Mouse (Mus musculus) hematopoietic stem cell, adult 5-6 weeks (primary cell): ENCODE data around the gene Gltpd2. TPM values are rescaled to one million over a fixed set of nuclear protein-coding genes. Genes with fewer than 3 reads are reported as not detected.

ENCODE experiments used
- ATAC-seq, 2 experiments: fragments of 125-278 bp in 1 of 2; replicated peaks in 1 of 2; 2 replicates each; pipeline ENCODE4 v1.8.0; 2016 to 2017; ENCODE audit warnings: inconsistent platforms in 2 of 2, mild to moderate bottlenecking in 2 of 2, moderate number of reproducible peaks in 2 of 2, low read depth in 1 of 2, moderate TSS enrichment in 1 of 2; ENCODE audit not compliant: low FRiP score in 2 of 2, poor library complexity in 2 of 2, severe bottlenecking in 2 of 2, insufficient read depth in 1 of 2, low TSS enrichment in 1 of 2
- total RNA-seq: library from RNA; stranded (forward); fragments of 172-1452, 232-1000 nt; gene quantifications from 2 replicates; pipeline ENCODE4 v1.2.3, GENCODE M21; 2017

Gene Gltpd2
- total RNA-seq, 1 experiment from 2014 or later: not detected

GRCm38 (mm10) chr11:70544496-70544895 lies 25.5 kb downstream of the Gltpd2 start:
- ATAC-seq: no peak

DNA sequence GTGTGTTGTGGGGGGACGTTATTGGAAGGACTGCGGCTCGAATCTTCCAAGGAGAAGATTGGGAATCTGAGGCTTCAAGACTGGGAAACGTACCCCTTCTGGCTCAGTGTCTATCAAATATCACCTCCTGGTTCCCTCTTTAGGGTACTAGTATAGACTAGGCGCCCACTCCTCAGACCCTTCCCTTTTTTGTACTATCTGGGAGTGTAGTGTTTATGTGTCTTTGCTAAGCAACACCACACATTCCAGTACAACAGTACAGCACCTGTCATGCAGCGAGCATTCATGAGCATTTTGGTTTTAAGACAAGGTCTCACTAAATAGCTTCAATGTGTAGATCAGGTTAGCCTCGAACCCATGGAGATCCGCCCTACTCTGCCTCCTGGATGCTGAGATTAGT lies 32.5 kb downstream of the Gltpd2 start:
- ATAC-seq: no peak

DNA sequence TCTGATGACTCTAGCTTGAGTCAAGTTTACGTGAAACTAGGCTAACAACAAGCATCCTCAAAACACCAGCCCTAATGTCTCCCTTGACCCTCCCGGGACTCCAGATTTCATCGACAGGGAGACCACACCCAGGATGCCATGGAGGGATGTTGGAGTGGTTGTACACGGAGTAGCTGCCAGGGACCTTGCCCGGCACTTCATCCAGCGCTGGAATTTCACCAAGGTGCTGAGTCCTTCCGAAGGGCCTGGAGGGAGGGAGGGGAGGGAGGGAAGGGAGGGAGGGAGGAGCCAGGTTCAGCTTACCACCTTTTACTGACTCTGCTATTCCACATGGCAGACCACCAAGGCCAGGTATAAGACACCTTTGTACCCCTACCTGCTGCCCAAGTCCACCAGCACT lies 34.9 kb downstream of the Gltpd2 start:
- ATAC-seq: no peak

GRCm38 (mm10) chr11:70557545-70557944 lies 38.5 kb downstream of the Gltpd2 start:
- no peak for ATAC-seq

DNA sequence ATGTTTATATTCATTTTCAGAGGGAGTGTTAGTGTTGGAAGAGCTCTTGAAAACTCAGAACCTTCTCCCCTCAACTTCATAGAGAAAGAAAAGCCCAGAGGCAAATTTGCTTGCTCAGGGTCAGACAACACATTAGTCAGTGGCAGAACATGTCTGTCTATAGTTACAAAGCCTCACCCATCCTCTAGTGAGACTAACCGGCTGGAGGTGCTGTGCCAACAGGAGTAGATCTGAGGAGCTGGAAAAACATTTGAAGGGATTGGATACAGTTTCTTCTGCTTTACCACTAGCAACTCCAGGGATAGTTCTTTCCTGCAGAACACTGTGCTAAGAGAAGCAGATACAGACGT lies 42.9 kb downstream of the Gltpd2 start:
- ATAC-seq: no peak

DNA sequence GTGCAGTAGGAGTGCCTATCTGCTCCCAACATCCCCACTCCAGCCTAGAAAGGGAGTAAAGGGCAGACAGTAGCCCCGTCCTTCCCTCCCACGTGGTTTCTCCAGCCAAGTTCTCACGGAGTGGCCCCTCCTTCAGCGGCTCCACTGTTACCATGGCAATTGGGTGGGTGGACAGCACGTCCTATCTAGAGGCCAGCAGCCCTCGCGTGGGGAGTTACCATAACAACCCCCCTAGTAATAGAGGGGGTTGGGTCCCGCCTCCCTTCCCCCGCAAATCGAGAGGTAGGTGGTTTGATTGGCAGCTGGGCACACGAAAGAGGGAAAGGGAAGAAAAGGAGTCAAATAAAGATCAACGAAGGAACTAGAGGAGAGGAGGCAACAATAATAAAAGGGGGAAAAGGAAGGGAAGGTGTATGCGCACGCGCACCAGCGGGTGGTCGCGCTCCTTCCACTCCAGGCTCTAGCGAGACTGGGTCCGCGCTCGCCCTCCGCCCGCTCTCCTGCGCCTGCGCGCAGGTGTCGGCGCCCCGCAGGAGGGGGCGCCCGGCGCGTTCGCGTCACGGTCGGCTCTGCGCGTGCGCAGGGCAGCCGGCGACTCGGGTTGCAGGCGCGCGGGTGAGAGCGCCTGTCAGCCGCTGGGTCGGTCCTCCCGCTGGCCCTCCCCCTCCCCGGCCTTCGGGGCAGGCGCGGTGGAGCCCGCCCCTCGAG lies 43.4 kb downstream of the Gltpd2 start, which contains the start of gene Mink1:
Mink1 (plus strand) TSS at position 595 of the 708 bp plus-strand sequence.
- ATAC-seq: peak; percentile 42 to 55

DNA sequence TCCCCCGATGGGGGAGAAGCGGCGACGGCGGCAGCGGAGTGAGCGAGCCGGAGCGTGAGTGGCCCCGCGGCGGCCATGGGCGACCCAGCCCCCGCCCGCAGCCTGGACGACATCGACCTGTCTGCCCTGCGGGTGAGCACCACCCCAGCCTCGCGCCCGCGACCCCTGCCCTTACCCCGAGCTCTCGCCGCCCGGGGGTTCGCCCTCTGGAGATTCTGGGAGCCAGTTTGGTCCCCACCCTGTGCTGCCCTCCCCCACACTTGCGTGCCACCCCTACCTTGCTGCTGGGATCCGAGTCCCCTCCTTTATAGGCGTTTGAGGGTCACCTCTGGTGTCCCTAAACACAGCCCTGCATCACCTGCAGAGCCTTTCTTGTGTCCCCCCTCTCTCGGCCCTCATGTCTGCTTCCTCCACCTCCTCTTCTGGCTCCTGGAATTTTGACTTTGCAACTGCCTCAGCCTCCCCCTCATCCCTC lies 44.0 kb downstream of the Gltpd2 start:
- ATAC-seq: no peak

DNA sequence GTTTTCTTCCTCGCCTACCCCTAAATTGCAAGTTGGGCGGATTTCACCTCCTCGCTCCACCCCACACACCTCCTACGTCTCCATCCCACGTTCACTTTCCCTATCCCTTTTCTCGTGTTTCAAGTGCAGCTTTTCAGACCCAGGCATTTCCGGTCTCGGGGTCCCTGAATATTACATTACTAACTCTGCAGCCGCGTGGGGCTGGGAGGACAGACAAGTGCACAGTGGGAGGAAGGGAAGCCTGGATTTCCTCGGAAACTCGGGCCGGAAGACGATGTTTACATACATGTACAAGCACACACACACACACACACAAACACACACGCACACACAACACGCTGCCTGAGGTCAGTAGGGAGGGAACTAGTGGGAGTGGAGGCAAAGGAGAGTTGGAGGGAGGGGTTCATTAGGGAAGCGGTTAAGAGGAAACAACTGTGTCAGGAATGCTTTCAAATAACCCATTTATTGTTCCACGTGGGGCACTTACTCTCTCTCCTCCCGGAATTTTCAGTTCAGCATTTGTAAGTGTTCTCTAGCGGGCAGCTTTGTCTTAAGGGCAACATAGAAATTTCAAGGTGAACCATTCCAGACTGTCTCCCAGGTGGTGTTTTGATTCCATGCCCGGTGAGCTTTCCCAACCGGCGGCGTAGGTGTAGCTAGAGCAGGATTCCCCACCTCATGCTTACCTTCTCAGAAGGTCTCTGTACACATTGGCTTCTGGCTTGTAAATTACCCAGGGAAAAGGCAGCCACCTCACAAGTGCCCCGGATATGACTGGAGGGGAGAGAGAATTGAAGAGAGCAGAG lies 44.7 kb downstream of the Gltpd2 start:
- no peak for ATAC-seq

- ATAC-seq: no peak
These were observed 45.4 kb downstream of the Gltpd2 start for GRCm38 (mm10) chr11:70564276-70564873.

DNA sequence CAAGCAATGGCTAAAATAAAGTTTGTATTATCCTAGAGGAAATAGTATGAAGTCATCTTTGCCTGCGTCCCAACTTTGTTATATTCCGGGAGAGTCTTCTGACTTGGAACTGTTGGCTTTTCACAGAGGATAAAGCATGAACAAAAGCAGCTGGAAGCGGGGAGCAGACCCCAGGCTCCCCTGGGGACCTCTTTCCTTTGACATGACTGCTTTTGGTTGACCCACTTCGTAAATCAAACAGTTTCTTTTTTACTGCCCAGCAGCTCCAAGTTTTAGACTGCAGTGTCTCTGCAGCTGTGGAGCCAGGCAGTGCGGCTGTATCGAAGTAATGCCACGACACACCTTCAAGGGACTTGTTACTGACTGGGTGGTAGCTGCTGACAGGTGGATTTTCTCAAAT lies 47.6 kb downstream of the Gltpd2 start:
- no peak for ATAC-seq

Other genes with a start within 250 kb of the Gltpd2 start
- gene Alox12e, start 196.6 kb upstream of the Gltpd2 start, total RNA-seq: not detected in 2 replicates
- 1.6 and 4.4 TPM in 2 replicates for gene Alox15, start 167.2 kb upstream of the Gltpd2 start, total RNA-seq
- 8.8 and 9.8 TPM in 2 replicates for gene Pelp1, start 109.2 kb upstream of the Gltpd2 start, total RNA-seq
- gene Arrb2, start 86.6 kb upstream of the Gltpd2 start, total RNA-seq: 43.3 and 68.7 TPM in 2 replicates
- 38.1 and 40.7 TPM in 2 replicates for gene Med11, start 67.3 kb upstream of the Gltpd2 start, total RNA-seq
- 0.35 TPM in 1 of 2 replicates, not detected in the other for gene Zmynd15, start 59.8 kb upstream of the Gltpd2 start, total RNA-seq
- gene Cxcl16, start 59.2 kb upstream of the Gltpd2 start, total RNA-seq: 1.8 TPM in 1 of 2 replicates, not detected in the other
- not detected in 2 replicates for gene Tm4sf5, start 14.0 kb upstream of the Gltpd2 start, total RNA-seq
- not detected in 2 replicates for gene Vmo1, start 4.6 kb upstream of the Gltpd2 start, total RNA-seq
- gene Psmb6, start 6.2 kb downstream of the Gltpd2 start, total RNA-seq: 209 and 236 TPM in 2 replicates
- gene Gm40193, start 13.7 kb downstream of the Gltpd2 start, total RNA-seq: not detected in 2 replicates
- gene Pld2, start 20.9 kb downstream of the Gltpd2 start, total RNA-seq: 5.5 and 14.4 TPM in 2 replicates
- 26.4 and 30.8 TPM in 2 replicates for gene Mink1, start 43.7 kb downstream of the Gltpd2 start, total RNA-seq
- not detected in 2 replicates for gene 4930544D05Rik, start 96.7 kb downstream of the Gltpd2 start, total RNA-seq
- gene Chrne, start 100.0 kb downstream of the Gltpd2 start, total RNA-seq: not detected in 2 replicates
- gene Gp1ba, start 119.9 kb downstream of the Gltpd2 start, total RNA-seq: 0.45 and 0.75 TPM in 2 replicates
- 51.8 and 73.4 TPM in 2 replicates for gene Rnf167, start 128.0 kb downstream of the Gltpd2 start, total RNA-seq
- 42.9 and 52.5 TPM in 2 replicates for gene Slc25a11, start 128.3 kb downstream of the Gltpd2 start, total RNA-seq
- 348 and 461 TPM in 2 replicates for gene Pfn1, start 135.4 kb downstream of the Gltpd2 start, total RNA-seq
- 8.4 and 10.6 TPM in 2 replicates for gene Eno3, start 138.0 kb downstream of the Gltpd2 start, total RNA-seq
- 41.1 and 114 TPM in 2 replicates for gene Spag7, start 150.2 kb downstream of the Gltpd2 start, total RNA-seq
- gene Camta2, start 168.9 kb downstream of the Gltpd2 start, total RNA-seq: 3.6 and 4.9 TPM in 2 replicates
- 0.25 TPM in 1 of 2 replicates, not detected in the other for gene Inca1, start 181.0 kb downstream of the Gltpd2 start, total RNA-seq
- gene Kif1c, start 181.4 kb downstream of the Gltpd2 start, total RNA-seq: 6.7 and 7.3 TPM in 2 replicates
- 3.7 and 8.3 TPM in 2 replicates for gene Zfp3, start 245.0 kb downstream of the Gltpd2 start, total RNA-seq